Mouse (Mus musculus) olfactory bulb, adult 2 months (tissue): ENCODE data around the gene Nacad. TPM values are rescaled to one million over a fixed set of nuclear protein-coding genes. Genes with fewer than 3 reads are reported as not detected.

ENCODE experiments used
- H3K27ac ChIP-seq: fragments of 200-500 bp; 2 replicates; pipeline ENCODE4 v1.5.1; 2012; ENCODE audit warnings: low read depth, low read length; ENCODE audit not compliant: insufficient read depth
- H3K4me1 ChIP-seq: fragments of 200-500 bp; 2 replicates; pipeline ENCODE4 v1.6.1; 2012; ENCODE audit warnings: low read length; ENCODE audit not compliant: control insufficient read depth, insufficient read depth
- H3K4me3 ChIP-seq: fragments of 200-500 bp; 2 replicates; pipeline ENCODE4 v1.5.1; 2012; ENCODE audit warnings: mild to moderate bottlenecking, low read depth, low read length, moderate library complexity; ENCODE audit not compliant: insufficient read depth
- CTCF ChIP-seq: fragments of 200-500 bp; IDR thresholded peaks from 2 replicates; pipeline ENCODE4 v1.5.1; 2012; ENCODE audit warnings: low read depth, mild to moderate bottlenecking, low read length, moderate library complexity; ENCODE audit not compliant: insufficient read depth
- POLR2A ChIP-seq: fragments of 200-500 bp; IDR thresholded peaks from 2 replicates; pipeline ENCODE4 v1.6.1; 2012; ENCODE audit warnings: mild to moderate bottlenecking, low read depth, low read length, moderate library complexity; ENCODE audit not compliant: insufficient read depth
- WGBS: fragments of 180-500 bp; shearing (Covaris S2); methylation state at CpG from one replicate; pipeline ENCODE4 v1.1.7; 2018; 5-methylcytosine and 5-hydroxymethylcytosine counted together
- polyA plus RNA-seq: library from polyadenylated mRNA; stranded (reverse); fragments of >200 nt; gene quantifications from 2 replicates; pipeline ENCODE4 v1.2.4, GENCODE M21; 2012; ENCODE audit warnings: low replicate concordance; ENCODE audit not compliant: missing spikeins, insufficient read depth, insufficient read length

The Nacad gene
- polyA plus RNA-seq, 1 experiment, result not detected

GRCm38 (mm10) chr11:6629655-6630054, 23.8 kb upstream of the Nacad start:
- TF ChIP-seq POLR2A (no peak), CTCF (no peak)
- H3K4me1 ChIP-seq, result peaks cover 6% of the 10 kb centered on the region; the same call in 1 of the 2 replicates
- no peak overlapping the region for H3K4me3 ChIP-seq
- no peak overlapping the region for H3K27ac ChIP-seq

DNA sequence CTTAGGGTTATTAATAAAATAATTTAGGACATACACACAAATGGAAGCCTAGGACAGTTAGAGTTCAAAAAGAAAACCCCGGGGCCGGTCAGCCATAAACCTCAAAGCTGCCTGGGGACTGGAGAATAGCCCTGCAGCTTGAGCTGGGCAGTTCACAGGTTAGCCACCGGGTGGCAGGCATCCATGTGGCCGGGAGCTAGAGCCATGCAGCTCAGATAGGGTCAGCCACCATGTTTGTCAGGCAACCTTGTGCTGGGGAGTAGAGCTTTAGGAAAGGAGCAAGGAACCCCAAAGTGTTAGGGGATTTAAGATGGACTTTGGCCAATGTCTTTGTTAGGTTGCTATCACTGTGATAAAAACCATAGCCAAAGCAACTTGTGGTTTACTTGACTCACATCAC, 22.7 kb upstream of the Nacad start:
- Histone ChIP-seq H3K4me3 (no peak overlapping the region), H3K4me1 (peaks cover 16% of the 10 kb centered on the region), H3K27ac (no peak overlapping the region)
- WGBS, result 26% methylated on average over 4 of the region's 4 CpGs
- TF ChIP-seq POLR2A, result no peak
- peak; percentile 40; the same call in 1 of the 2 replicates for TF ChIP-seq CTCF

DNA sequence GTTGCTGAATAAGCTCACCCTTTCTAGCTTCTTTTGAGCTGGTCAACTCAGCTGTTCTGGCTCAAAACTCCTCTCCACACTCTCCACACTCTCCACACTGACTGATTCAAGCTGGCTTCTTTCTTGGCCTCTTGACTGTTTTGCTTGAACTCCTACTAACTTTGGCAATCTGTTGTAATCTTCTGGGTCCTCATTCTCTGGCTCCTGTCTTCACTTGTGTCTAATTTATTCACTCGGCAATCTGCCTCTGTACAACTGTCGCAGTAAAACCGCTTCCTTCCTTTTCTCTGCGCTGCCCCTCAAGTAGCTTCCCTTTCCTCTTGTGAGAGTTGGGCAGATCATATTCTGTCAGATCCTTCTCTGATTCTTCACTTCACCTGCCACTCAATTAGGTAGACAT, 21.9 kb upstream of the Nacad start:
- WGBS, result 86% methylated on average over 4 of the region's 4 CpGs
- no peak overlapping the region for H3K4me3 ChIP-seq
- no peak overlapping the region for H3K27ac ChIP-seq
- H3K4me1 ChIP-seq, result peaks cover 18% of the 10 kb centered on the region
- TF ChIP-seq POLR2A (no peak), CTCF (no peak)

DNA sequence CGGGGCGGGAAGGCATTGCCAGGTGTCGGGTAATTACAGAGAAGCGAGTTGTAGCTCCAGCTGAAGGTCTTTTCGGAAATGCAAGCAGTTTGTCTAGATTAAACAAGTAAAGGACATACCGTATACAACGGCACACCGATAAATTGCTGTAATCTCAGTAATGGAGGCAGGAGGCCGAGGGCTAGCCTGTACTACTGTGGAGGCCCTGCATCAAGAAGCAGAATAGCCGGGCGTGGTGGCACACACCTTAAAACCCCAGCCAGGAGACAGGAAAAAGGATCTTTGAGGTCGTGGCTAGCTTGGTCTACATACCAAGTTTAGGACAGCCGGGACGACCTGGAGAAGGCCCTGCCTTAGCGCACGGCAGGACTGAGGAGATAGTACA, 20.5 kb upstream of the Nacad start:
- H3K4me1 ChIP-seq, result peaks cover 18% of the 10 kb centered on the region
- peak overlapping the region; percentile 98 for H3K4me3 ChIP-seq
- peak overlapping the region; percentile 88 for H3K27ac ChIP-seq
- WGBS, result 11% methylated on average over 16 of the region's 16 CpGs
- TF ChIP-seq POLR2A, result no peak
- no peak for TF ChIP-seq CTCF

GRCm38 (mm10) chr11:6625478-6626387, 19.9 kb upstream of the Nacad start, which contains the start of gene Tbrg4:
Gene Tbrg4, minus strand, starts transcription at chr11:6626067.
- TF ChIP-seq POLR2A (peak; percentile 91), CTCF (no peak)
- WGBS, result under 1% methylated on average over 66 of the region's 66 CpGs
- Histone ChIP-seq H3K4me1 (peaks cover 18% of the 10 kb centered on the region), H3K27ac (peak within 1 kb of the TSS; percentile 92), H3K4me3 (peak within 1 kb of the TSS; percentile 98)

GRCm38 (mm10) chr11:6624619-6625382, 18.9 kb upstream of the Nacad start:
- Histone ChIP-seq H3K27ac (no peak overlapping the region), H3K4me1 (peaks cover 18% of the 10 kb centered on the region), H3K4me3 (peak overlapping the region; percentile 98)
- WGBS, result 67% methylated on average over 14 of the region's 14 CpGs
- TF ChIP-seq CTCF, result no peak
- no peak for TF ChIP-seq POLR2A

GRCm38 (mm10) chr11:6623704-6624103, 17.9 kb upstream of the Nacad start:
- TF ChIP-seq POLR2A (no peak), CTCF (no peak)
- Histone ChIP-seq H3K4me1 (peaks cover 18% of the 10 kb centered on the region), H3K4me3 (no peak overlapping the region), H3K27ac (no peak overlapping the region)
- WGBS, result 88% methylated on average over 10 of the region's 10 CpGs

DNA sequence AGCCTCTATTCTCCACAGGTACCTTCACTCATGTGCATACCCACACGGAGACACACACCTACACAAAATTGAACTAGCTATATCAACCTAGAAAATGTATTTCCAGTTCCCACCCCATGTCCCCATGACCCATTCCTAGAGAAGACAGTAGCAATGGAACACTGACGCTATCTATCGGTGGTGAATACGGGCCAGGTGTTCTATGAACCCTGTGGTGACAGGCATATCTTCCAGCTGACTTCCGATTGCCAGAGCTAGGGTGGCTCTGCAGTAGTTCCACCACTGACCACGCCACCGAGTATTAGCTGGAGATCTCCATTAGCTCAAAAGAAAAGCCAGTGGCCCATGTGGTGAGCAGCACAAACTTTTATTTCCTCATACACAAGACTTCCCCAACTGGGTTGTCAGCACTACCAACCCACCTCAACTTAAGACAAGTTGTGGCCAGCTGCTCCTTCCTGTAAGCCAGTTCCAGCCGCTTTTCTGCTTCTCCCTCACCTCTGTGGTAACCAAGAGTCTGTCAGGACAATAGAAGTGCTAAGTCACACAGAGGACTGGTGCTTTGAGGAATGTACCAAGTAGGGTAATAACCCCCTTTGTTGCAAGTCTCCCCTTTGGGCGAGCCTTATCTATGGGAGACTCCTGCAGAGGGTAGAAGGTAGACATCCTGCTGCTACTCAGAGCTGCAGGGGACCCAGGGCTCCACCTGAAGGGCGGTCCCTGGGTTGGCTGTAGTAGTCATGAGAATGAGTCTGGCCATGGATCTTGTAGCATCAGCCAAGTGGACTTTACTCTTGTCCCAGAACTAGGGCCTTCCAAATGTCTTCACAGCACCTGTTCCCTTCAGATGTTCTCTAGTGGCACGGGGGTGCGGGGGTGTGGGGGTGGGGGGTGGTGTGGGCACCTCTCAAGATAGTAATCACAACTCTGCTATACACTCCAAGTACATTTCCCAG, 9.7 kb upstream of the Nacad start:
- H3K4me1 ChIP-seq, result no peaks in the 10 kb centered on the region
- 89% methylated on average over 12 of the region's 12 CpGs for WGBS
- no peak overlapping the region for H3K4me3 ChIP-seq
- TF ChIP-seq POLR2A (no peak), CTCF (no peak)
- H3K27ac ChIP-seq, result no peak overlapping the region
